Mouse (Mus musculus) cerebellum, postnatal 4 days (tissue): ENCODE data around the gene P2rx7.

ENCODE experiments used
- DNase-seq, 2 experiments: peaks; one replicate each; pipeline ENCODE4 v3.0.0; 2022; ENCODE audit warnings: low spot score in 2 of 2, mixed read lengths in 1 of 2

P2rx7 gene

GRCm38 (mm10) chr5:122690486-122690885 is 46.8 kb downstream of the P2rx7 start:
- no peak for DNase-seq

GRCm38 (mm10) chr5:122693431-122694207 is 49.9 kb downstream of the P2rx7 start:
- DNase-seq: peak in 1 of 2 experiments; percentile 17

GRCm38 (mm10) chr5:122695516-122695915 is 51.8 kb downstream of the P2rx7 start:
- no peak for DNase-seq

- no peak for DNase-seq
Observed at GRCm38 (mm10) chr5:122698041-122698700, 54.5 kb downstream of the P2rx7 start.

GRCm38 (mm10) chr5:122698701-122699060 is 55.0 kb downstream of the P2rx7 start:
- DNase-seq: no peak

GRCm38 (mm10) chr5:122700109-122700836 is 56.6 kb downstream of the P2rx7 start:
- no peak for DNase-seq

GRCm38 (mm10) chr5:122700837-122701212 is 57.1 kb downstream of the P2rx7 start:
- DNase-seq: no peak

GRCm38 (mm10) chr5:122702156-122702555 is 58.4 kb downstream of the P2rx7 start:
- DNase-seq: no peak

GRCm38 (mm10) chr5:122703574-122703973 is 59.9 kb downstream of the P2rx7 start:
- no peak for DNase-seq

- no peak for DNase-seq
Observed at GRCm38 (mm10) chr5:122704571-122704970, 60.9 kb downstream of the P2rx7 start.

GRCm38 (mm10) chr5:122705174-122705573 is 61.5 kb downstream of the P2rx7 start:
- no peak for DNase-seq

GRCm38 (mm10) chr5:122706917-122707275 is 63.2 kb downstream of the P2rx7 start:
- DNase-seq: no peak

GRCm38 (mm10) chr5:122707276-122708181 is 63.8 kb downstream of the P2rx7 start, which contains the start of gene P2rx4:
Gene P2rx4 (plus strand): TSS chr5:122707544.
- peak; percentile 51 to 75 for DNase-seq

GRCm38 (mm10) chr5:122708819-122709218 is 65.1 kb downstream of the P2rx7 start:
- no peak for DNase-seq

- no peak for DNase-seq
Observed at GRCm38 (mm10) chr5:122715723-122716122, 72.0 kb downstream of the P2rx7 start.

GRCm38 (mm10) chr5:122716793-122717192 is 73.1 kb downstream of the P2rx7 start:
- DNase-seq: no peak

GRCm38 (mm10) chr5:122718400-122718799 is 74.7 kb downstream of the P2rx7 start:
- no peak for DNase-seq

- DNase-seq: no peak
Observed at GRCm38 (mm10) chr5:122719168-122719567, 75.5 kb downstream of the P2rx7 start.

- no peak for DNase-seq
Observed at GRCm38 (mm10) chr5:122725453-122725852, 81.7 kb downstream of the P2rx7 start.

GRCm38 (mm10) chr5:122726068-122726467 is 82.4 kb downstream of the P2rx7 start:
- DNase-seq: peak; percentile 49 to 75

GRCm38 (mm10) chr5:122726595-122726994 is 82.9 kb downstream of the P2rx7 start:
- no peak for DNase-seq

GRCm38 (mm10) chr5:122727096-122727495 is 83.4 kb downstream of the P2rx7 start:
- no peak for DNase-seq
